Mouse (Mus musculus) hindbrain, embryonic 11.5 days (tissue): Measurements from ENCODE around the gene Cdc42. TPM values are rescaled to one million over a fixed set of nuclear protein-coding genes. Genes with fewer than 3 reads are reported as not detected.

Source experiments
- ATAC-seq: fragments of 200-750 bp; cut with Nextera tagmentation; 2 replicates; pipeline ENCODE4 v1.8.0; 2017; ENCODE audit warnings: mild to moderate bottlenecking, moderate TSS enrichment, moderate library complexity; ENCODE audit not compliant: low FRiP score
- DNase-seq: peaks from one replicate; pipeline ENCODE4 v3.0.0-alpha.2; 2015; ENCODE audit warnings: low spot score
- H3K27ac ChIP-seq: fragments of 300-500 bp; sonication (generic); 2 replicates; pipeline ENCODE4 v1.5.1; 2014; ENCODE audit warnings: mild to moderate bottlenecking, low read depth, low read length
- H3K27me3 ChIP-seq: fragments of 300-500 bp; sonication (generic); 2 replicates; pipeline ENCODE4 v1.6.1; 2014; ENCODE audit warnings: mild to moderate bottlenecking, low read length, moderate library complexity, mixed read lengths; ENCODE audit not compliant: control insufficient read depth, insufficient read depth
- H3K36me3 ChIP-seq: fragments of 300-500 bp; sonication (generic); 2 replicates; pipeline ENCODE4 v1.6.1; 2014; ENCODE audit warnings: mild to moderate bottlenecking, low read length, moderate library complexity, mixed read lengths; ENCODE audit not compliant: control insufficient read depth, insufficient read depth
- H3K4me1 ChIP-seq: fragments of 300-500 bp; sonication (generic); replicated peaks from 2 replicates; pipeline ENCODE4 v1.6.1; 2014; ENCODE audit warnings: low read length, mixed read lengths; ENCODE audit not compliant: control insufficient read depth, insufficient read depth
- H3K4me2 ChIP-seq: fragments of 300-500 bp; sonication (generic); replicated peaks from 2 replicates; pipeline ENCODE4 v1.6.1; 2014; ENCODE audit warnings: mild to moderate bottlenecking, low read depth, low read length
- H3K4me3 ChIP-seq: fragments of 300-500 bp; sonication (generic); 2 replicates; pipeline ENCODE4 v1.5.1; 2014; ENCODE audit warnings: low read depth, low read length
- H3K9ac ChIP-seq: fragments of 300-500 bp; sonication (generic); 2 replicates; pipeline ENCODE4 v1.6.1; 2014; ENCODE audit warnings: low read depth, low read length
- H3K9me3 ChIP-seq: fragments of 300-500 bp; sonication (generic); 2 replicates; pipeline ENCODE4 v1.6.1; 2016; ENCODE audit warnings: low read length; ENCODE audit not compliant: control insufficient read depth
- WGBS: fragments of 180-500 bp; shearing (Covaris S2); extraction: QIAGEN DNeasy Blood & Tissue Kit; methylation state at CpG from one replicate; pipeline ENCODE4 v1.1.7; 2014; 5-methylcytosine and 5-hydroxymethylcytosine counted together
- polyA plus RNA-seq: library from polyadenylated mRNA; unstranded; fragments of >200 nt; fragmentation: Nextera tagmentation; extraction: Ambion mirVana; gene quantifications from 2 replicates; pipeline ENCODE4 v1.2.1, GENCODE M21; 2014

Cdc42 gene
- polyA plus RNA-seq, 1 experiment from 2014 or later, result 692 TPM

- no peak overlapping the region for H3K4me2 ChIP-seq
- H3K27me3 ChIP-seq, result no peaks in the 10 kb centered on the region
- no peaks in the 10 kb centered on the region for H3K9me3 ChIP-seq
- H3K4me3 ChIP-seq, result no peak overlapping the region
- no peak overlapping the region for H3K9ac ChIP-seq
- 63% methylated on average over 2 of the region's 2 CpGs for WGBS
- DNase-seq (no peak), ATAC-seq (no peak)
- no peaks in the 10 kb centered on the region for H3K36me3 ChIP-seq
- H3K27ac ChIP-seq, result no peak overlapping the region
- no peaks in the 10 kb centered on the region for H3K4me1 ChIP-seq
Measured at GRCm38 (mm10) chr4:137313511-137313910, 44.0 kb downstream of the Cdc42 start.

GRCm38 (mm10) chr4:137308377-137308776 lies 49.1 kb downstream of the Cdc42 start:
- WGBS, result 67% methylated on average over 5 of the region's 5 CpGs
- no peaks in the 10 kb centered on the region for H3K9me3 ChIP-seq
- peak; percentile 57 for DNase-seq
- no peaks in the 10 kb centered on the region; the same call in 1 of the 2 replicates for H3K4me1 ChIP-seq
- H3K9ac ChIP-seq, result no peak overlapping the region
- no peak for ATAC-seq
- H3K4me3 ChIP-seq, result no peak overlapping the region
- no peak overlapping the region for H3K4me2 ChIP-seq
- no peaks in the 10 kb centered on the region for H3K36me3 ChIP-seq
- no peaks in the 10 kb centered on the region for H3K27me3 ChIP-seq
- no peak overlapping the region for H3K27ac ChIP-seq

GRCm38 (mm10) chr4:137306991-137307706 lies 50.4 kb downstream of the Cdc42 start:
- ATAC-seq, result no peak
- no peaks in the 10 kb centered on the region for H3K9me3 ChIP-seq
- no peak overlapping the region; the same call in 1 of the 2 replicates for H3K27ac ChIP-seq
- no peaks in the 10 kb centered on the region for H3K36me3 ChIP-seq
- no peaks in the 10 kb centered on the region; the same call in 1 of the 2 replicates for H3K4me1 ChIP-seq
- 75% methylated on average over 19 of the region's 19 CpGs for WGBS
- H3K9ac ChIP-seq, result no peak overlapping the region
- H3K4me3 ChIP-seq, result no peak overlapping the region
- no peaks in the 10 kb centered on the region for H3K27me3 ChIP-seq
- H3K4me2 ChIP-seq, result no peak overlapping the region
- no peak for DNase-seq

- ATAC-seq (no peak), DNase-seq (no peak)
- Histone ChIP-seq H3K27me3 (no peaks in the 10 kb centered on the region), H3K27ac (0 out of 2 replicates have a peak overlapping the region, but pooled peaks have one; percentile 36), H3K4me2 (no peak overlapping the region), H3K4me3 (no peak overlapping the region), H3K36me3 (no peaks in the 10 kb centered on the region), H3K4me1 (no peaks in the 10 kb centered on the region; the same call in 1 of the 2 replicates), H3K9ac (0 out of 2 replicates have a peak overlapping the region, but pooled peaks have one; percentile 31), H3K9me3 (no peaks in the 10 kb centered on the region)
- WGBS, result 53% methylated on average over 8 of the region's 8 CpGs
Measured at GRCm38 (mm10) chr4:137306577-137306888, 51.0 kb downstream of the Cdc42 start.

GRCm38 (mm10) chr4:137305831-137306576 lies 51.5 kb downstream of the Cdc42 start:
- Histone ChIP-seq H3K36me3 (no peaks in the 10 kb centered on the region), H3K27ac (0 out of 2 replicates have a peak overlapping the region, but pooled peaks have one; percentile 36), H3K4me2 (no peak overlapping the region), H3K4me1 (no peaks in the 10 kb centered on the region; the same call in 1 of the 2 replicates), H3K27me3 (no peaks in the 10 kb centered on the region), H3K9ac (0 out of 2 replicates have a peak overlapping the region, but pooled peaks have one; percentile 31), H3K9me3 (no peaks in the 10 kb centered on the region), H3K4me3 (no peak overlapping the region)
- DNase-seq (no peak), ATAC-seq (no peak)
- 77% methylated on average over 13 of the region's 13 CpGs for WGBS

- Histone ChIP-seq H3K4me3 (no peak overlapping the region), H3K4me1 (no peaks in the 10 kb centered on the region; the same call in 1 of the 2 replicates), H3K4me2 (no peak overlapping the region), H3K36me3 (no peaks in the 10 kb centered on the region), H3K27ac (no peak overlapping the region), H3K9me3 (no peaks in the 10 kb centered on the region), H3K9ac (no peak overlapping the region), H3K27me3 (no peaks in the 10 kb centered on the region)
- ATAC-seq (no peak), DNase-seq (no peak)
- WGBS, result 85% methylated on average over 6 of the region's 7 CpGs
Measured at GRCm38 (mm10) chr4:137305066-137305465, 52.5 kb downstream of the Cdc42 start.

GRCm38 (mm10) chr4:137304106-137304505 lies 53.4 kb downstream of the Cdc42 start:
- Histone ChIP-seq H3K27ac (no peak overlapping the region), H3K36me3 (no peaks in the 10 kb centered on the region), H3K4me2 (no peak overlapping the region), H3K9ac (no peak overlapping the region), H3K27me3 (no peaks in the 10 kb centered on the region), H3K4me1 (no peaks in the 10 kb centered on the region; the same call in 1 of the 2 replicates), H3K4me3 (no peak overlapping the region), H3K9me3 (no peaks in the 10 kb centered on the region)
- WGBS, result 94% methylated on average over 7 of the region's 7 CpGs
- DNase-seq (no peak), ATAC-seq (no peak)

GRCm38 (mm10) chr4:137301635-137302034 lies 55.9 kb downstream of the Cdc42 start:
- Histone ChIP-seq H3K9me3 (no peaks in the 10 kb centered on the region), H3K4me2 (no peak overlapping the region), H3K9ac (no peak overlapping the region), H3K27ac (no peak overlapping the region), H3K27me3 (no peaks in the 10 kb centered on the region), H3K4me3 (no peak overlapping the region), H3K4me1 (no peaks in the 10 kb centered on the region; the same call in 1 of the 2 replicates), H3K36me3 (no peaks in the 10 kb centered on the region)
- DNase-seq (no peak), ATAC-seq (no peak)
- WGBS, result 65% methylated on average over 16 of the region's 16 CpGs
